Mouse (Mus musculus): ENCODE measurements around the gene Dync2h1.
A peak's percentile ranks its signal among the peaks of the same experiment; 100 is the strongest.
"Not testable (repeated sequence)": the region's sequence is repeated elsewhere in the genome, so short reads cannot be mapped to it uniquely, and the experiment has no call there.

Dync2h1 gene

GRCm38 (mm10) chr9:7184172-7184896, at the start of gene Dync2h1, which contains the start of gene Dcun1d5:
Dync2h1 (minus strand) TSS chr9:7184446.
Dcun1d5 (plus strand) TSS chr9:7184520.
- DNase-seq (ENCODE audit: low read depth, low spot score), result peak; percentile 97

- DNase-seq (ENCODE audit: low read depth, low spot score), result no peak
Measured at GRCm38 (mm10) chr9:7221460-7221859, 37.2 kb upstream of the Dync2h1 start.

GRCm38 (mm10) chr9:7221024-7221423, 36.8 kb upstream of the Dync2h1 start:
- peak; percentile 21 for DNase-seq (ENCODE audit: low read depth, low spot score)

GRCm38 (mm10) chr9:7216240-7216639, 32.0 kb upstream of the Dync2h1 start:
- DNase-seq (ENCODE audit: low read depth, low spot score), result peak; percentile 60

GRCm38 (mm10) chr9:7190694-7191093, 6.4 kb upstream of the Dync2h1 start:
- not testable (repeated sequence) for DNase-seq (ENCODE audit: low read depth, low spot score)

GRCm38 (mm10) chr9:7184897-7185291, 648 bp upstream of the Dync2h1 start:
- DNase-seq (ENCODE audit: low read depth, low spot score), result peak; percentile 34

GRCm38 (mm10) chr9:7176618-7177610, 7.3 kb downstream of the Dync2h1 start:
- DNase-seq (ENCODE audit: low read depth, low spot score), result no peak

- no peak for DNase-seq (ENCODE audit: low read depth, low spot score)
Measured at GRCm38 (mm10) chr9:7173756-7174155, 10.5 kb downstream of the Dync2h1 start.

- no peak for DNase-seq (ENCODE audit: low read depth, low spot score)
Measured at GRCm38 (mm10) chr9:7167339-7167998, 16.8 kb downstream of the Dync2h1 start.

- DNase-seq (ENCODE audit: low read depth, low spot score), result no peak
Measured at GRCm38 (mm10) chr9:7160688-7161087, 23.6 kb downstream of the Dync2h1 start.

GRCm38 (mm10) chr9:7159718-7160117, 24.5 kb downstream of the Dync2h1 start:
- no peak for DNase-seq (ENCODE audit: low read depth, low spot score)

- DNase-seq (ENCODE audit: low read depth, low spot score), result no peak
Measured at GRCm38 (mm10) chr9:7158605-7159004, 25.6 kb downstream of the Dync2h1 start.

GRCm38 (mm10) chr9:7154391-7154790, 29.9 kb downstream of the Dync2h1 start:
- DNase-seq (ENCODE audit: low read depth, low spot score), result no peak

- no peak for DNase-seq (ENCODE audit: low read depth, low spot score)
Measured at GRCm38 (mm10) chr9:7122863-7123262, 61.4 kb downstream of the Dync2h1 start.

- no peak for DNase-seq (ENCODE audit: low read depth, low spot score)
Measured at GRCm38 (mm10) chr9:7110166-7110565, 74.1 kb downstream of the Dync2h1 start.

- no peak for DNase-seq (ENCODE audit: low read depth, low spot score)
Measured at GRCm38 (mm10) chr9:7101361-7101760, 82.9 kb downstream of the Dync2h1 start.

- no peak for DNase-seq (ENCODE audit: low read depth, low spot score)
Measured at GRCm38 (mm10) chr9:7074625-7075024, 109.6 kb downstream of the Dync2h1 start.

- no peak for DNase-seq (ENCODE audit: low read depth, low spot score)
Measured at GRCm38 (mm10) chr9:7070846-7071245, 113.4 kb downstream of the Dync2h1 start.

- peak; percentile 68 for DNase-seq (ENCODE audit: low read depth, low spot score)
Measured at GRCm38 (mm10) chr9:7050588-7050987, 133.7 kb downstream of the Dync2h1 start.

- DNase-seq (ENCODE audit: low read depth, low spot score), result no peak
Measured at GRCm38 (mm10) chr9:7042635-7043273, 141.5 kb downstream of the Dync2h1 start.

- DNase-seq (ENCODE audit: low read depth, low spot score), result no peak
Measured at GRCm38 (mm10) chr9:7041231-7041630, 143.0 kb downstream of the Dync2h1 start.
